Mouse (Mus musculus) kidney, embryonic 14.5 days (tissue): ENCODE measurements around the gene Ptma. TPM values are rescaled to one million over a fixed set of nuclear protein-coding genes. Genes with fewer than 3 reads are reported as not detected.
"Not testable (repeated sequence)": the region's sequence is repeated elsewhere in the genome, so short reads cannot be mapped to it uniquely, and the experiment has no call there.

Source experiments
- ATAC-seq: fragments of 200-750 bp; cut with Nextera tagmentation; 2 replicates; pipeline ENCODE4 v1.8.0; 2017; ENCODE audit warnings: moderate number of reproducible peaks, mild to moderate bottlenecking, moderate TSS enrichment, moderate library complexity; ENCODE audit not compliant: low FRiP score, low TSS enrichment
- H3K27ac ChIP-seq: fragments of 300-500 bp; sonication (generic); 2 replicates; pipeline ENCODE4 v1.5.1; 2014; ENCODE audit warnings: low read depth, mild to moderate bottlenecking, low read length, moderate library complexity, mixed read lengths
- H3K27me3 ChIP-seq: fragments of 300-500 bp; sonication (generic); 2 replicates; pipeline ENCODE4 v1.6.1; 2014; ENCODE audit warnings: mild to moderate bottlenecking, low read length; ENCODE audit not compliant: control insufficient read depth, insufficient read depth
- H3K36me3 ChIP-seq: fragments of 300-500 bp; sonication (generic); 2 replicates; pipeline ENCODE4 v1.6.1; 2014; ENCODE audit warnings: low read length, mixed read lengths; ENCODE audit not compliant: control insufficient read depth, insufficient read depth
- H3K4me1 ChIP-seq: fragments of 300-500 bp; sonication (generic); 2 replicates; pipeline ENCODE4 v1.6.1; 2014; ENCODE audit warnings: low read length, mixed read lengths; ENCODE audit not compliant: control insufficient read depth, insufficient read depth
- H3K4me2 ChIP-seq: fragments of 300-500 bp; sonication (generic); replicated peaks from 2 replicates; pipeline ENCODE4 v1.6.1; 2014; ENCODE audit warnings: low read depth, mild to moderate bottlenecking, low read length
- H3K4me3 ChIP-seq: fragments of 300-500 bp; sonication (generic); 2 replicates; pipeline ENCODE4 v1.5.1; 2014; ENCODE audit warnings: mild to moderate bottlenecking, low read length
- H3K9ac ChIP-seq: fragments of 300-500 bp; sonication (generic); 2 replicates; pipeline ENCODE4 v1.6.1; 2014; ENCODE audit warnings: low read depth, mild to moderate bottlenecking, low read length, moderate library complexity
- H3K9me3 ChIP-seq: fragments of 300-500 bp; sonication (generic); 2 replicates; pipeline ENCODE4 v1.6.1; 2016; ENCODE audit warnings: low read length; ENCODE audit not compliant: control insufficient read depth
- WGBS: fragments of 180-500 bp; shearing (Covaris S2); extraction: QIAGEN DNeasy Blood & Tissue Kit; methylation state at CpG from one replicate; pipeline ENCODE4 v1.1.7; 2014; 5-methylcytosine and 5-hydroxymethylcytosine counted together
- polyA plus RNA-seq: library from polyadenylated mRNA; unstranded; fragments of >200 nt; fragmentation: Nextera tagmentation; extraction: Ambion mirVana; gene quantifications from 2 replicates; pipeline ENCODE4 v1.2.1, GENCODE M21; 2014

Gene Ptma
- polyA plus RNA-seq, 1 experiment from 2014 or later: 3,750 TPM

- Histone ChIP-seq H3K4me2 (peak overlapping the region; percentile 86), H3K27ac (peak overlapping the region; percentile 37; the same call in 1 of the 2 replicates), H3K4me1 (peaks cover 9% of the 10 kb centered on the region), H3K4me3 (peak overlapping the region; percentile 100), H3K27me3 (no peaks in the 10 kb centered on the region), H3K9me3 (no peaks in the 10 kb centered on the region), H3K36me3 (peaks cover 28% of the 10 kb centered on the region), H3K9ac (peak overlapping the region; percentile 100)
- no peak for ATAC-seq
- WGBS: 25% methylated on average over 4 of the region's 4 CpGs
Observed at GRCm38 (mm10) chr1:86529590-86529989, 3.1 kb downstream of the Ptma start.

DNA sequence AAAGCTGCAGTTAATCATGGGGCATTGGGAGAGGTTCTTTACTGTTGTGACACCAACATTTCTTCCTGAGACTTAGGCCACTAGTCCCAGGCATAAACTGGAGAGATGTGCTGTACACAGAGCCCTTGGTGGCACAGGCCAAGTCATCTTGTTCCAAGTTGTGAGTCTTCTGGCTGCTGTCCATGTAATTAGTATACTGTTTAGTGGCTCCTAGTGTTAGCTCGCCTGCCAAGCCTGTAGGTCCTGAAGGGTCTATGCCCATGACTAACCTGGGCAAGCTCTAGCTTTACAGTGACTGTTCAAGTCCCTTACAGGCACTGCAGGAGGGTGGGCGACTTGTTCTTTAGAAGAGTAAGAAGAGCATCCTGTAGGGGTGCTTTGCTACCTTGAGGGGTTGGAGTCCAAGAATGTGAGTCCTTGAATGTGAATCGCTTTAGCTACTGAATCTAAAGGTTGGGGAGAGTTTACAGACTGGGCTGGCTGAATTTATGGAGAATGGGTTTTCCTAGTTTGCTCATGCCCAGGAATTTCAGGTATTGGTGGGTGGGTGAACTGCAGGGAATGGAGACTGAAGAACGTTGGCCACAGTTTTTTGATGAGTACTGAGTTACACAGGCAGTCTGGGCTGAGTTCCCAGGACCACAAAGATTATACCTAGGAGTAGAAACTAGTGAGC, 4.5 kb downstream of the Ptma start:
- H3K36me3 ChIP-seq: peaks cover 28% of the 10 kb centered on the region
- H3K4me1 ChIP-seq: peaks cover 5% of the 10 kb centered on the region
- 11% methylated on average over 4 of the region's 4 CpGs for WGBS
- no peak for ATAC-seq
- no peak overlapping the region for H3K4me2 ChIP-seq
- H3K9ac ChIP-seq: peak overlapping the region; percentile 28; the same call in 1 of the 2 replicates
- H3K27me3 ChIP-seq: no peaks in the 10 kb centered on the region
- H3K27ac ChIP-seq: 0 out of 2 replicates have a peak overlapping the region, but pooled peaks have one; percentile 65
- no peaks in the 10 kb centered on the region for H3K9me3 ChIP-seq
- peak overlapping the region; percentile 13 for H3K4me3 ChIP-seq

DNA sequence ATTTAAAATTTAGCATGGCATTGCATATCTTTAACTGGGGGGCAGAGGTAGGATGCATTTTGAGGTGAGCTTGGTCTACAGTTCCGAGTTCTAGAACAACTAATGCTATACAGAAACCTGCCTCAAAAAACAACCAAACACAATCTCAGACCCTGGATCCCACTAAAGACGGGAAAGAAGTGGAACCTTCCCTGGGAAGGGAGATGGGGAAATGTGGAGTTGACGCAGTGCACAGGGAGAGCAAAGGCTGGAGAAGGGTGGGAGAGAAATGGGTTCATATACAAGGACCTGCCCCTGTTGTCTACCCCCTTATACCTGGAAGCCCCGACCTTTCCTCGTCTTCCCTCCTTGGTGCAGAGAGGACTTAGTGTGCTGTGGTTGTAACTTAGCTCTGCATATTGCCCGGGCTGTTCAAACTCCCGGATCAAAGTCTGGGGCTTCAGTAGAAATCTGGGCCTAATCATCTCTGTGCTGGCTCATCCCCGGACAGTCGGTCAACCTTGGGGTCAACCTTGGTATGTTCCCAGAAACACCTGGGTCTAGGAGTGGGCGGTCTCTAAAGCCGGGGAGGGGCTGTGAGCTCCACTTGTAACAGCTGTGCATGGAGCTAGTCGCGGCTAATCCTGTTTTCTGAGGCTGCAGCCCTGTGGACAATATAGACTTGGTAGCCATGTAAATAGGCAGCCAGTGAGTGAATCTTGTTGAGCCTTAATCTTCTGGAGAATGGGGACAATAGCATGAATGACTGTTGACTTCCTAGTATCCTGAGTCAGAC, 5.2 kb downstream of the Ptma start:
- H3K9ac ChIP-seq: peak overlapping the region; percentile 18; the same call in 1 of the 2 replicates
- peak overlapping the region; percentile 13 for H3K4me3 ChIP-seq
- H3K36me3 ChIP-seq: peaks cover 28% of the 10 kb centered on the region
- H3K4me1 ChIP-seq: peaks cover 5% of the 10 kb centered on the region
- peak; percentile 70 for ATAC-seq
- no peaks in the 10 kb centered on the region for H3K9me3 ChIP-seq
- H3K27ac ChIP-seq: peak overlapping the region; percentile 65
- H3K27me3 ChIP-seq: no peaks in the 10 kb centered on the region
- WGBS: 6% methylated on average over 13 of the region's 13 CpGs
- peak overlapping the region; percentile 17; the same call in 1 of the 2 replicates for H3K4me2 ChIP-seq

DNA sequence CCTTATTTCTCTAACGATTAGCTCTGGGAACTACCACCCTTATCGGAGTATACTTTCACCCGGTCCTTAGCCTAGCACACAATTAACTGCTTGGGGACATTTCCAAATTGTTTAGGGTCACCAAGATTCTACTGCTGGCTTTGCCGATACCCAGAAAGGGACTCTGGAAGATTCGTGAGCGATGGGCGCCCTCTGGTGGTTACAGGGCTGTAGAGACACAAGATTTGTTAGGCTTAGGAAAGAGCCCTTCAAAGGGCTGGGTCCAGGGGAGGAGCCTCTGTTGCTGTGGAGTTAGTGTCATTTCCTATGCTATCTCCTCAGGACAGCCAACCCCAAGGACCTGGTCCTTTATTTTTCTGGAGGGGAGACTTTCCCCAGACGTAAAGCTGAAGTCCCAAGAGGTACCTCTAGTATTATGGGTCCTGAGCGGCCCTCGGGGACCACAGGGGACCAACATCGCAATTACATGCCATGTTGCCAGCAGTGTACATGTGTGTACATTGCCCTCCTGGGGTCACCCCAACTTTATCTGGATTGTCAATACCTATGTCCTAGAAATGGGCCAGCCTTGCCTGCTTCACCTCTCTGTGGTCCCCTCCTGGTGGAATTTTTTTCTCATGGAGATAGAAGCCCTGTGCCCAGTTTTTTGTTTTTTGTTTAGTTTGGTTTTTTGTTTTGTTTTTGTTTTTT, 6.0 kb downstream of the Ptma start:
- H3K9me3 ChIP-seq: no peaks in the 10 kb centered on the region
- 0 out of 2 replicates have a peak overlapping the region, but pooled peaks have one; percentile 17 for H3K4me2 ChIP-seq
- peak; percentile 59 for ATAC-seq
- H3K27me3 ChIP-seq: no peaks in the 10 kb centered on the region
- peaks cover 28% of the 10 kb centered on the region for H3K36me3 ChIP-seq
- peak overlapping the region; percentile 18; the same call in 1 of the 2 replicates for H3K9ac ChIP-seq
- H3K4me3 ChIP-seq: peak overlapping the region; percentile 13; the same call in 1 of the 2 replicates
- WGBS: 24% methylated on average over 11 of the region's 11 CpGs
- peaks cover 5% of the 10 kb centered on the region for H3K4me1 ChIP-seq
- peak overlapping the region; percentile 65 for H3K27ac ChIP-seq

- no peak for ATAC-seq
- 82% methylated on average over 6 of the region's 6 CpGs for WGBS
- Histone ChIP-seq H3K4me1 (peaks cover 5% of the 10 kb centered on the region), H3K9ac (no peak overlapping the region), H3K36me3 (peaks cover 25% of the 10 kb centered on the region), H3K4me3 (no peak overlapping the region), H3K4me2 (no peak overlapping the region), H3K27me3 (no peaks in the 10 kb centered on the region), H3K27ac (no peak overlapping the region), H3K9me3 (no peaks in the 10 kb centered on the region)
Observed at GRCm38 (mm10) chr1:86533411-86534130, 7.0 kb downstream of the Ptma start.

DNA sequence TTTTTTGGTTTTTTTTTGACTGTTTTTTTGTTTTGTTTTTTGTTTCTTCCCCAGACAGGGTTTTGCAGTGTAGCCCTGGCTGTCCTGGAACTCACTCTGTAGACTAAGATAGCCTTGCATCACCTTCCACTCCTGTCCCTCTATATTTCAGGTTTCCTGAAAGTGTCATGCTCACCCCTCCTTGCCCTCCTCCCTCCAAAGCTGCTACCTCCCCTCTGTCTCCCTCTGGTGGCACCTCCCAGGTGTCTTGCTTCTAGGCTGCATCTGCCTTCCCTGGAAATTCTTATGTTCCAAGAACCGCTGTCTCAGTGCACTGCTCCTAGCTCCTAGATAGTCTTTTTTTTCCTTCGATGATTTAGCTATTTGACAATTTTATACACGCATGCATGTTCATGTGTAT, 11.9 kb downstream of the Ptma start:
- peaks cover 18% of the 10 kb centered on the region for H3K36me3 ChIP-seq
- no peaks in the 10 kb centered on the region for H3K27me3 ChIP-seq
- ATAC-seq: no peak
- H3K27ac ChIP-seq: no peak overlapping the region
- no peaks in the 10 kb centered on the region for H3K9me3 ChIP-seq
- H3K4me2 ChIP-seq: no peak overlapping the region
- no peaks in the 10 kb centered on the region for H3K4me1 ChIP-seq
- 62% methylated on average over 3 of the region's 3 CpGs for WGBS
- no peak overlapping the region for H3K4me3 ChIP-seq
- no peak overlapping the region for H3K9ac ChIP-seq

- peaks cover 28% of the 10 kb centered on the region for H3K36me3 ChIP-seq
- H3K27me3 ChIP-seq, H3K4me1 ChIP-seq, ATAC-seq, H3K9me3 ChIP-seq, H3K9ac ChIP-seq, H3K4me3 ChIP-seq, H3K4me2 ChIP-seq, H3K27ac ChIP-seq: not testable (repeated sequence)
- 91% methylated on average over 12 of the region's 12 CpGs for WGBS
Observed at GRCm38 (mm10) chr1:86539583-86539982, 13.1 kb downstream of the Ptma start.

GRCm38 (mm10) chr1:86542584-86542983, 16.1 kb downstream of the Ptma start:
- no peaks in the 10 kb centered on the region for H3K27me3 ChIP-seq
- no peaks in the 10 kb centered on the region for H3K9me3 ChIP-seq
- 89% methylated on average over 2 of the region's 2 CpGs for WGBS
- no peak overlapping the region for H3K9ac ChIP-seq
- H3K4me3 ChIP-seq: no peak overlapping the region
- H3K36me3 ChIP-seq: peaks cover 51% of the 10 kb centered on the region
- no peak overlapping the region for H3K27ac ChIP-seq
- no peak overlapping the region for H3K4me2 ChIP-seq
- no peaks in the 10 kb centered on the region for H3K4me1 ChIP-seq
- ATAC-seq: no peak
